13 mouse cellular contexts compared by ENCODE assay signal in genomic region chr11:88447350-88447749, GRCm38 (mm10).
DNase-seq lines count a peak whose midpoint lies in the region; ATAC-seq and TF ChIP-seq lines count a peak whose summit lies in the region.
"Had no signal": no experiment of that assay in that cellular context is flagged by ENCODE, and none has a peak within 500 bp of the region (broad histone marks: within the 10 kb centered on the region; RNA-seq: fewer than 3 reads in every experiment).

No protein-coding gene starts in this region.

- H3K9me3 ChIP-seq in heart, embryonic 12.5 days (replicated peaks), result no peaks in the 10 kb centered on the region
- no peaks in the 10 kb centered on the region for H3K9me3 ChIP-seq in hindbrain, embryonic 12.5 days (replicated peaks)
- H3K9me3 ChIP-seq in midbrain, postnatal 0 days (ENCODE audit: low read length), result no peaks in the 10 kb centered on the region
- H3K9me3 ChIP-seq: stomach, embryonic 15.5 days had no signal

- peaks cover 19% of the 10 kb centered on the region for H3K36me3 ChIP-seq in heart, embryonic 12.5 days
- 0 out of 2 replicates have a peak, but pooled peaks cover 10% of the 10 kb centered on the region for H3K36me3 ChIP-seq in hindbrain, embryonic 12.5 days
- H3K36me3 ChIP-seq in midbrain, postnatal 0 days (ENCODE audit: insufficient read depth, low read length), result no peaks in the 10 kb centered on the region
- H3K36me3 ChIP-seq: stomach, embryonic 15.5 days had no signal

- DNase-seq in heart, postnatal 10 days, result no peak
- DNase-seq in embryo, embryonic 10.5 days (ENCODE audit: low spot score), result peak; percentile 58
- DNase-seq in midbrain, postnatal 0 days (ENCODE audit: low spot score), result peak; percentile 65
- no peak for DNase-seq in cerebellum, adult 9-11 months
- DNase-seq: adrenal gland, adult 2 months; lung, postnatal 36 days; thymus, postnatal 36 days had no signal

- ATAC-seq in heart, embryonic 12.5 days (ENCODE audit: insufficient number of reproducible peaks, low FRiP score), result no peak
- ATAC-seq in hindbrain, embryonic 12.5 days (ENCODE audit: low FRiP score), result peak; percentile 79
- ATAC-seq in midbrain, postnatal 0 days (ENCODE audit: low FRiP score), result no peak
- no peak for ATAC-seq in megakaryocyte-erythroid progenitor cell, adult 5-6 weeks (replicated peaks; ENCODE audit: low FRiP score, low TSS enrichment, poor library complexity, severe bottlenecking)

- H3K4me3 ChIP-seq in heart, embryonic 12.5 days, result no peak overlapping the region
- H3K4me3 ChIP-seq in hindbrain, embryonic 12.5 days, result no peak overlapping the region
- no peak overlapping the region for H3K4me3 ChIP-seq in midbrain, postnatal 0 days (ENCODE audit: low read depth, low read length)
- H3K4me3 ChIP-seq: stomach, embryonic 15.5 days had no signal

- peak overlapping the region; percentile 29 for H3K9ac ChIP-seq in heart, embryonic 12.5 days
- H3K9ac ChIP-seq in hindbrain, embryonic 12.5 days, result no peak overlapping the region
- no peak overlapping the region for H3K9ac ChIP-seq in midbrain, postnatal 0 days (replicated peaks; ENCODE audit: low read length, poor library complexity, severe bottlenecking)
- H3K9ac ChIP-seq: liver, embryonic 14.5 days; stomach, embryonic 15.5 days had no signal

- H3K4me2 ChIP-seq in heart, embryonic 12.5 days, result no peak overlapping the region
- H3K4me2 ChIP-seq in hindbrain, embryonic 12.5 days (replicated peaks), result no peak overlapping the region
- H3K4me2 ChIP-seq in midbrain, postnatal 0 days (ENCODE audit: low read depth, low read length, poor library complexity, severe bottlenecking), result no peak overlapping the region
- H3K4me2 ChIP-seq: stomach, embryonic 15.5 days had no signal

- intact Hi-C loops in heart, postnatal 10 days (cut with DNase I), result no loop called here

- H3K4me1 ChIP-seq in heart, embryonic 12.5 days (replicated peaks), result peaks cover 69% of the 10 kb centered on the region
- peaks cover 81% of the 10 kb centered on the region for H3K4me1 ChIP-seq in hindbrain, embryonic 12.5 days
- H3K4me1 ChIP-seq in midbrain, postnatal 0 days (ENCODE audit: insufficient read depth, low read length), result peaks cover 9% of the 10 kb centered on the region; the same call in 1 of the 2 replicates

- WGBS in heart, embryonic 12.5 days, result 75% methylated on average over 11 of the region's 11 CpGs
- 47% methylated on average over 11 of the region's 11 CpGs for WGBS in hindbrain, embryonic 12.5 days
- 61% methylated on average over 11 of the region's 11 CpGs for WGBS in midbrain, postnatal 0 days

- H3K27me3 ChIP-seq in heart, embryonic 12.5 days (replicated peaks), result no peaks in the 10 kb centered on the region
- no peaks in the 10 kb centered on the region for H3K27me3 ChIP-seq in hindbrain, embryonic 12.5 days
- no peaks in the 10 kb centered on the region for H3K27me3 ChIP-seq in midbrain, postnatal 0 days (ENCODE audit: insufficient read depth, low read length)
- H3K27me3 ChIP-seq: CH12.LX; stomach, embryonic 15.5 days had no signal

- H3K27ac ChIP-seq in heart, embryonic 12.5 days (ENCODE audit: poor library complexity, severe bottlenecking), result peak overlapping the region; percentile 83; the same call in 1 of the 2 replicates
- peak overlapping the region; percentile 85 for H3K27ac ChIP-seq in hindbrain, embryonic 12.5 days
- H3K27ac ChIP-seq in midbrain, postnatal 0 days (ENCODE audit: low read depth, low read length), result no peak overlapping the region
- H3K27ac ChIP-seq: liver, embryonic 14.5 days; stomach, embryonic 15.5 days had no signal

- no peak for TF ChIP-seq CTCF in midbrain, postnatal 0 days (IDR thresholded peaks at IDR 0.05)

Comparison
In these comparisons a context has a peak if more than half of its experiments do, and no peak if none do; other contexts are left out.
1. DNase-seq: peak in embryo, embryonic 10.5 days (single experiment) and midbrain, postnatal 0 days (single experiment); none in heart, postnatal 10 days (0 of 2) and cerebellum, adult 9-11 months (single experiment).